Mouse (Mus musculus): ENCODE data around the gene AI182371.

GRCm38 (mm10) chr2:35109141-35109923, 8.0 kb upstream of the AI182371 start, which contains the start of gene Cntrl:
- peak; percentile 46; the same call in 1 of the 2 replicates for TF ChIP-seq CTCF (IDR thresholded peaks at IDR 0.05; ENCODE audit: borderline replicate concordance, control insufficient read depth, extremely low read depth, insufficient read depth, low read length, poor library complexity)
- TF ChIP-seq POLR2A (IDR thresholded peaks at IDR 0.05; ENCODE audit: control insufficient read depth, extremely low read depth, insufficient read depth, low read length, poor library complexity) = peak; percentile 86

Data from thymus, adult 2 months (tissue).